Mouse (Mus musculus) hindbrain, postnatal 0 days (tissue): ENCODE measurements at regions not wholly inside any gene's neighbourhood (a gene's known extent, or its start where the extent isn't known, plus 50 kb on each side); places are given as distances from the start of the nearest gene placed in this dataset.

Experiments used
- ATAC-seq: fragments of 200-750 bp; cut with Nextera tagmentation; 2 replicates; pipeline ENCODE4 v1.8.0; 2017; ENCODE audit warnings: mild to moderate bottlenecking, moderate TSS enrichment, moderate library complexity
- DNase-seq: peaks from one replicate; pipeline ENCODE4 v3.0.0-alpha.2; 2015; ENCODE audit warnings: low spot score
- H3K27ac ChIP-seq: fragments of 300-500 bp; sonication (generic); 2 replicates; pipeline ENCODE4 v1.5.1; 2014; ENCODE audit warnings: mild to moderate bottlenecking
- H3K27me3 ChIP-seq: fragments of 300-500 bp; sonication (generic); 2 replicates; pipeline ENCODE4 v1.6.1; 2014; ENCODE audit warnings: low read length, mixed read lengths; ENCODE audit not compliant: insufficient read depth
- H3K36me3 ChIP-seq: fragments of 300-500 bp; sonication (generic); 2 replicates; pipeline ENCODE4 v1.6.1; 2014; ENCODE audit warnings: low read length, mixed read lengths; ENCODE audit not compliant: insufficient read depth
- H3K4me1 ChIP-seq: fragments of 300-500 bp; sonication (generic); 2 replicates; pipeline ENCODE4 v1.6.1; 2014; ENCODE audit warnings: antibody characterized with exemption, low read length, mixed read lengths; ENCODE audit not compliant: insufficient read depth
- H3K4me2 ChIP-seq: fragments of 300-500 bp; sonication (generic); 2 replicates; pipeline ENCODE4 v1.6.1; 2014; ENCODE audit warnings: low read depth, mild to moderate bottlenecking, low read length, moderate library complexity, mixed read lengths
- H3K4me3 ChIP-seq: fragments of 300-500 bp; sonication (generic); 2 replicates; pipeline ENCODE4 v1.5.1; 2014; ENCODE audit warnings: low read length
- H3K9ac ChIP-seq: fragments of 300-500 bp; sonication (generic); replicated peaks from 2 replicates; pipeline ENCODE4 v1.6.1; 2014; ENCODE audit warnings: mild to moderate bottlenecking, low read length, moderate library complexity, mixed read lengths
- H3K9me3 ChIP-seq: fragments of 300-500 bp; sonication (generic); 2 replicates; pipeline ENCODE4 v1.6.1; 2016; ENCODE audit warnings: low read length, mixed read lengths
- CTCF ChIP-seq: IDR thresholded peaks from 2 replicates; pipeline ENCODE4 v1.5.1; 2016; ENCODE audit warnings: antibody characterized with exemption, control low read depth, low read depth
- WGBS: fragments of 180-500 bp; shearing (Covaris S2); extraction: QIAGEN DNeasy Blood & Tissue Kit; methylation state at CpG from one replicate; pipeline ENCODE4 v1.1.7; 2014; 5-methylcytosine and 5-hydroxymethylcytosine counted together

DNA sequence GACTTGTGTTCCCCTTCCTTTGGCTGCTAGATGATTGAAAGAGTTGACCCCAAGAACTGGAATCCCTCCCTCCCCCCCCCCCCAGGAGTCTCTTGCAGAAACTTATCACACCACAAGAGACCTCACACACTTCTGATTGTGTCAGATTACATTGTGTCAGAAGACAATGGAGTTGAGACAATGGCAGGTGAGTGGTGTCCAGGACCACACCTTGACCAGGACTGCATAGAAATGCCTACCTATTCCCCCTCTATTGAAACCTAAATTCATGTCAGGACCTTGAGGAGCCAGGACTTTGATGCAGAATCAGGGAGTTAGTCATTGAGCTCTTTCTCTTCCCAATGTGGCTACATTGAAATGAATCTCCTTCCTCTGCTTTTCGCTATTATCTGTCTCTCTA lies 282.8 kb upstream of the Nrp1 start:
- Histone ChIP-seq H3K27me3 (no peaks in the 10 kb centered on the region), H3K4me3 (no peak overlapping the region), H3K36me3 (no peaks in the 10 kb centered on the region), H3K4me1 (no peaks in the 10 kb centered on the region), H3K27ac (no peak overlapping the region), H3K9ac (no peak overlapping the region), H3K9me3 (no peaks in the 10 kb centered on the region), H3K4me2 (no peak overlapping the region)
- 93% methylated on average over 1 of the region's 1 CpGs for WGBS
- TF ChIP-seq CTCF = no peak
- ATAC-seq (no peak), DNase-seq (no peak)

DNA sequence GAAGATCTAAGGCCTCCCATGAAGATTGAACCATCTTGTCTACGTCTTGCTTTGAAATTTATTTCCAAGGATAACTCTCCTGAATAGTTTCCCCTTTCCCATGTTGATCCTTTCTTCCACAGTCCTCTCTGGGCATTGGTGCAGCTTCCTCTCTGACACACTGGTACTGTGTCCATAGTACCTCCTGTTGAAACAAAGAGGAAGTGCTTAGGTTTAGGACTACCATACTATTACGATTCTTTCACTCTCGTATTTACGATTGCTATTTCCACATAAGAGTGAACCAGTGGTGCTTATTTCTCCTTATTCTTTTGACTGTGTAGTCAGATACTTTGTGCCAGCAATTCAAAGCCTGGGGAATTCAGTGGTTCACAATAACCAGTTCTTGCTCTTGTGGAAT lies 282.2 kb upstream of the Nrp1 start:
- Histone ChIP-seq H3K4me3 (no peak overlapping the region), H3K4me1 (no peaks in the 10 kb centered on the region), H3K36me3 (no peaks in the 10 kb centered on the region), H3K9ac (no peak overlapping the region), H3K27me3 (no peaks in the 10 kb centered on the region), H3K4me2 (no peak overlapping the region), H3K9me3 (no peaks in the 10 kb centered on the region), H3K27ac (no peak overlapping the region)
- ATAC-seq (no peak), DNase-seq (no peak)
- 92% methylated on average over 4 of the region's 4 CpGs for WGBS
- no peak for TF ChIP-seq CTCF

DNA sequence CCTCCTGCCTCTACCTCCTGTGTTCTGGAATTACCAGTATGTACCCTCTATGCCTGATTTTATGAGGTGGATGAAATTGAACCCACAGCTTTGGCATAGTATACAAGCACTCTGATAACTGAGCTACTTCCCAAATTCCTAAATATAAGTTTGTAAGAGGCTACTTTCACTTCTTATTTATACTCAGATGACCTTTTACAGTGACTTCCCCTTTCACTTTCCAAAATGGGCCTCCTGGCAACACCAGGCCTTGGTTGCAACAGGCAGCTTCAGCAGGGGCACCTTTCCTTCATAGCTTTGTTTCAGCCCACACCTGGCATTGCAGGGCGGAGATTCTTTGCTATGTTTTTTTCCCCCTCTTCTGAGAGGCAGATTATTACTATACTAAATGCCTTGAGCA lies 279.7 kb upstream of the Nrp1 start:
- Histone ChIP-seq H3K4me2 (no peak overlapping the region), H3K4me1 (no peaks in the 10 kb centered on the region), H3K4me3 (no peak overlapping the region), H3K9me3 (no peaks in the 10 kb centered on the region), H3K9ac (no peak overlapping the region), H3K27me3 (no peaks in the 10 kb centered on the region), H3K27ac (no peak overlapping the region), H3K36me3 (no peaks in the 10 kb centered on the region)
- 90% methylated on average over 1 of the region's 1 CpGs for WGBS
- DNase-seq (no peak), ATAC-seq (no peak)
- no peak for TF ChIP-seq CTCF

DNA sequence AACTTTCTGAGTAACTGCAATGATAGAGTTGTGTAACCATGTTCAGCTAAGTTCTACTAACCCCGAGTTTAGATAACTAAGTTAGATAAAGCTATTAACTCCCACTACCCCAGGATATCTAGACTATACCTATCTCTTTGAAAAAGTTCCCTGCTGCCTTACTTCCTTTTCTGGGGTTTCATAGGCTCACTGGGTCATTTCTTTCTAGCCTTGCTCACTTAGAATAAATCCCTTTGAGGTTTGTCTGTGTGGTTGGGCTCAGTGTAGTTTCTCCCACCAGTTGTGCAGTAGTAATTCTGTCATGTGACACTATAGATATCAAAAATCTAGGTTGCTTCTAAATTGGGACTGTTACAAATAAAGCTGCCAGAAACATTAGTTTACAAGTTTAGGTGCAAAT lies 272.6 kb upstream of the Nrp1 start:
- Histone ChIP-seq H3K4me2 (no peak overlapping the region), H3K27ac (no peak overlapping the region), H3K9me3 (no peaks in the 10 kb centered on the region), H3K36me3 (no peaks in the 10 kb centered on the region), H3K4me1 (no peaks in the 10 kb centered on the region), H3K27me3 (no peaks in the 10 kb centered on the region), H3K4me3 (no peak overlapping the region), H3K9ac (no peak overlapping the region)
- 93% methylated on average over 1 of the region's 1 CpGs for WGBS
- no peak for ATAC-seq
- TF ChIP-seq CTCF = no peak
- no peak for DNase-seq

DNA sequence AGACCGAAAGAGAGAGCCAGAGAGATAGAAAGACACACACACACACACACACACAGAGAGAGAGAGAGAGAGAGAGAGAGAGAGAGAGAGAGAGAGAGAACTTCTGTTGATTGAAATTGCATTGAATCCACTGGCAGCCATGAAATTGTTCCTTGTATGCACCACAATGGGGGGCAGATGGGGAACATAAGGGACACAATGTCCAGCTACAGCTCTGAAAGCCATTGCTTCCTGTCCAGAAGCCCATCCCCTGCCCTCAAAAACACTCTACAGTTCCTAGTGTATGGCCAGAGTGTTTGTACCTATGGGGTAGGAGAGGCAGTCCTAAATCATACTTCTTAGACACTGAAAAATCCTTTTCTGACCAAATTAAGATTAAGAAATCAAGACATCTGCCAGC lies 270.9 kb upstream of the Nrp1 start:
- 56% methylated on average over 1 of the region's 1 CpGs for WGBS
- H3K4me2 ChIP-seq = no peak overlapping the region
- TF ChIP-seq CTCF = no peak
- H3K4me3 ChIP-seq = no peak overlapping the region
- H3K9me3 ChIP-seq = no peaks in the 10 kb centered on the region
- no peaks in the 10 kb centered on the region for H3K4me1 ChIP-seq
- no peaks in the 10 kb centered on the region for H3K36me3 ChIP-seq
- ATAC-seq (no peak), DNase-seq (no peak)
- no peak overlapping the region for H3K27ac ChIP-seq
- no peaks in the 10 kb centered on the region for H3K27me3 ChIP-seq
- no peak overlapping the region for H3K9ac ChIP-seq

DNA sequence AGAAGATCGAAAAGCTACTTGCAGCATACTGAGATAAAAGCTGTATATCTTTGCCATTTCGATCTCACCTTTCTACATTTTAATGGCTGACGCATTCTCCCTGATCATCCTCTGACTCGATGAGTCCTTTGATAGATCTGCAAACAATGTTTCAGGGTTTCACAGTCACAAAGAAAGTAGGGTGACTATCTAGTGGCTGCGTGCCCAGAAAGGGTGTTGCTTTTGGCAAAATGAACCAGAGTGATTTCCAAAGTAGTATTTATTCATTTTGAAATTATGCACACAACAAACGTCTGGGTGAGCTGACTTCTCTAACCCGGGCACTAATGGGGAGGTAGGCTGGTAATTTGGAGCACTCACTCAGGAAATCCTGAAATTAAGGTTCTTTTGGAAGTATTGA lies 265.6 kb upstream of the Nrp1 start:
- no peak for DNase-seq
- 79% methylated on average over 7 of the region's 7 CpGs for WGBS
- H3K9ac ChIP-seq = no peak overlapping the region

DNA sequence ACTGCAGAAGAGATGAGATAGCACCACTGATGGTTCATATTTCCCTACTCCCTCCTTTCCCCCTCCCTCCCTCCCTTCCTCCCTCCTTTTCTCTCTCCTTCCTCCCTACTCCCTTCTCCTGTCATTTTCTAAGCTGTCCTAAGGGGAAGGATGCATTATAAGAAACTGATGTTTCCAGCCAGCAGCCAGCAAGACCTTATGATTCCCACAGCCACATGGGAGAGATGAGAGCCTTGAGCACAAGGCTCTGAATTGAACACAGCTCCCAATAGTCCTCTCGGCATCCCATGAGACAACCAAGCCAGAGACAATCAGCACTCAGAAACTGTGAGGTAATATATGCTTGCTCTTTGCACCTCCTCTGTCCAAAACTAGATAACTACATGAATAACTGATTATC lies 263.0 kb upstream of the Nrp1 start:
- DNase-seq = no peak
- Histone ChIP-seq H3K27ac (no peak overlapping the region), H3K9me3 (no peaks in the 10 kb centered on the region), H3K4me3 (no peak overlapping the region), H3K27me3 (no peaks in the 10 kb centered on the region), H3K4me1 (no peaks in the 10 kb centered on the region), H3K9ac (no peak overlapping the region), H3K36me3 (no peaks in the 10 kb centered on the region), H3K4me2 (no peak overlapping the region)
- ATAC-seq = no peak
- no peak for TF ChIP-seq CTCF
- WGBS = 93% methylated on average over 1 of the region's 1 CpGs

More for the DNA sequence above, 265.6 kb upstream of the Nrp1 start:
- no peak overlapping the region for H3K4me2 ChIP-seq
- no peak for TF ChIP-seq CTCF
- no peaks in the 10 kb centered on the region for H3K9me3 ChIP-seq
- no peaks in the 10 kb centered on the region for H3K27me3 ChIP-seq
- no peak overlapping the region for H3K4me3 ChIP-seq
- H3K27ac ChIP-seq = no peak overlapping the region
- ATAC-seq = no peak
- no peaks in the 10 kb centered on the region for H3K36me3 ChIP-seq
- no peaks in the 10 kb centered on the region for H3K4me1 ChIP-seq
